Mouse (Mus musculus): ENCODE measurements around the gene Cmbl.

DNA sequence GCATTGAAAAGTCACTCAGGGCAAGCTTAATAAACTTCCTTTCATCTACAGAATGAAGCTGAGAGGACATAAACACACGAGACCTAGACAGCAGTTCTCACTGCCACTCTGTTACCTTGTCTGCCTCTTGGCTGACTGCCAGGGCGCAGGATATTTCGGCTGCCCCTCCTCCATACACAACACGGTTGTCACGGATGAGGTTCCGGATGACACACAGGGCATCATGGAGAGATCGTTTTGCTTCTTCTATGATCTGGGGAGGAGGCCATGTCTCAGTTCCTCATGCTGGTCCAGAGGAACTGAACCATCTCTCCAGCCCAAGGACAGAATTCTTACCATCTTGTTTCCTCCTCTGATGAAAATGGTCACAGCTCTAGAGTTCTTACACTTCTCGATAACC, 27.3 kb downstream of the Cmbl start:
- TF ChIP-seq CTCF (IDR thresholded peaks at IDR 0.05; ENCODE audit: borderline replicate concordance, insufficient read depth, low read depth, low read length): no peak
- TF ChIP-seq POLR2A (IDR thresholded peaks at IDR 0.05; ENCODE audit: borderline replicate concordance, insufficient read depth, low read length): no peak

Data from cerebellum, adult 2 months (tissue).